Mouse (Mus musculus) forebrain, embryonic 14.5 days (tissue): ENCODE data around the gene Mrpl1. TPM values are rescaled to one million over a fixed set of nuclear protein-coding genes. Genes with fewer than 3 reads are reported as not detected.

Experiments
- ATAC-seq: fragments of 200-750 bp; cut with Nextera tagmentation; 2 replicates; pipeline ENCODE4 v1.8.0; 2017; ENCODE audit warnings: mild to moderate bottlenecking, moderate library complexity
- DNase-seq: peaks from one replicate; pipeline ENCODE4 v3.0.0-alpha.2; 2015; ENCODE audit warnings: low spot score
- H3K27ac ChIP-seq: fragments of 300-500 bp; sonication (generic); 2 replicates; pipeline ENCODE4 v1.5.1; 2014; ENCODE audit warnings: low read depth, mild to moderate bottlenecking, control low read depth, low read length, moderate library complexity
- H3K27me3 ChIP-seq: fragments of 300-500 bp; sonication (generic); replicated peaks from 2 replicates; pipeline ENCODE4 v1.6.1; 2014; ENCODE audit warnings: low read length, control low read depth, mixed read lengths; ENCODE audit not compliant: control insufficient read depth, insufficient read depth
- H3K36me3 ChIP-seq: fragments of 300-500 bp; sonication (generic); 2 replicates; pipeline ENCODE4 v1.6.1; 2014; ENCODE audit warnings: low read length, control low read depth; ENCODE audit not compliant: control insufficient read depth, insufficient read depth
- H3K4me1 ChIP-seq: fragments of 300-500 bp; sonication (generic); 2 replicates; pipeline ENCODE4 v1.6.1; 2014; ENCODE audit warnings: antibody characterized with exemption, low read length, control low read depth; ENCODE audit not compliant: control insufficient read depth, insufficient read depth
- H3K4me2 ChIP-seq: fragments of 300-500 bp; sonication (generic); 2 replicates; pipeline ENCODE4 v1.6.1; 2014; ENCODE audit warnings: mild to moderate bottlenecking, control low read depth, low read length
- H3K4me3 ChIP-seq: fragments of 300-500 bp; sonication (generic); 2 replicates; pipeline ENCODE4 v1.5.1; 2014; ENCODE audit warnings: low read depth, low read length, control low read depth
- H3K9ac ChIP-seq: fragments of 300-500 bp; sonication (generic); 2 replicates; pipeline ENCODE4 v1.6.1; 2014; ENCODE audit warnings: mild to moderate bottlenecking, low read length, control low read depth, moderate library complexity
- H3K9me3 ChIP-seq: fragments of 300-500 bp; sonication (generic); replicated peaks from 2 replicates; pipeline ENCODE4 v1.6.1; 2016; ENCODE audit warnings: low read length, control low read depth, mixed read lengths; ENCODE audit not compliant: control insufficient read depth
- WGBS: fragments of 180-500 bp; shearing (Covaris S2); extraction: QIAGEN DNeasy Blood & Tissue Kit; methylation state at CpG from one replicate; pipeline ENCODE4 v1.1.7; 2014; 5-methylcytosine and 5-hydroxymethylcytosine counted together
- polyA plus RNA-seq: library from polyadenylated mRNA; unstranded; fragments of >200 nt; fragmentation: Nextera tagmentation; extraction: Ambion mirVana; gene quantifications from 2 replicates; pipeline ENCODE4 v1.2.1, GENCODE M21; 2014

Mrpl1 gene
- polyA plus RNA-seq, 1 experiment from 2014 or later: 16.8 TPM

- 93% methylated on average over 5 of the region's 5 CpGs for WGBS
- Histone ChIP-seq H3K27me3 (no peaks in the 10 kb centered on the region), H3K36me3 (no peaks in the 10 kb centered on the region), H3K9me3 (no peaks in the 10 kb centered on the region), H3K4me3 (no peak overlapping the region), H3K4me1 (peaks cover 3% of the 10 kb centered on the region; the same call in 1 of the 2 replicates), H3K27ac (no peak overlapping the region), H3K9ac (no peak overlapping the region), H3K4me2 (no peak overlapping the region)
- DNase-seq (no peak), ATAC-seq (no peak)
Observed at GRCm38 (mm10) chr5:96309566-96309965, 100.3 kb downstream of the Mrpl1 start.

- H3K36me3 ChIP-seq: no peaks in the 10 kb centered on the region
- no peak overlapping the region for H3K4me3 ChIP-seq
- H3K4me1 ChIP-seq: peaks cover 3% of the 10 kb centered on the region; the same call in 1 of the 2 replicates
- H3K9me3 ChIP-seq: no peaks in the 10 kb centered on the region
- H3K4me2 ChIP-seq: no peak overlapping the region
- H3K27me3 ChIP-seq: no peaks in the 10 kb centered on the region
- no peak for DNase-seq
- WGBS: 82% methylated on average over 8 of the region's 8 CpGs
- H3K9ac ChIP-seq: no peak overlapping the region
- no peak overlapping the region for H3K27ac ChIP-seq
- no peak for ATAC-seq
Observed at GRCm38 (mm10) chr5:96311677-96312076, 102.4 kb downstream of the Mrpl1 start.

Other genes starting within 250 kb of the Mrpl1 start
- gene Cnot6l, start 45.3 kb upstream of the Mrpl1 start, polyA plus RNA-seq: 11.5 and 15.3 TPM in 2 replicates
- gene Fras1, start 164.5 kb downstream of the Mrpl1 start, polyA plus RNA-seq: 3.6 and 5.4 TPM in 2 replicates